Mouse (Mus musculus) T-cell, adult 2 months (primary cell): ENCODE results near the gene Ddx6.
A peak's percentile ranks its signal among the peaks of the same experiment; 100 is the strongest.

Experiments
- DNase-seq: peaks from one replicate; pipeline ENCODE4 v3.0.0; 2022; ENCODE audit warnings: low spot score

Gene Ddx6

DNA sequence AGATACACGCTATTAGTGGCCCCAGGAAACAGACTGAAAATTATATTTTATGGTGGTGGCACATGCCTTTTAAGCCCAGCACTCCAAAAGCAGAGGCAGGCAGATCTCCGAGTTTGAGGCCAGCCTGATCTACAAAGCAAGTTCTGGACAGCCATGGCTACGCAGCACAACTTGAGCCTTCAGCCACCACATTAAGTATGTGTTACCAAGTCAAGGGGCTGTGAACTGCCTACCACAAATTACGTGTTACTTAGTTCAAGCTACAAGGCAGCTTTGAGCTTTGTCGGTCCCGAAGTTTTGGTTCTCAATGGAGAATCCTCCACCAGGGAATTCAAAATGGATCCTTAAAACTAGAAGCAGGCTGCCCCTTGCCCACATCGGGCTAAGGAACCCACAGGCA, 38.4 kb downstream of the Ddx6 start:
- no peak for DNase-seq

- no peak for DNase-seq
Measured at GRCm38 (mm10) chr9:44644186-44644585, 39.5 kb downstream of the Ddx6 start.

- DNase-seq: no peak
Measured at GRCm38 (mm10) chr9:44645481-44645880, 40.8 kb downstream of the Ddx6 start.

- peak; percentile 80 for DNase-seq
Measured at GRCm38 (mm10) chr9:44645924-44646323, 41.2 kb downstream of the Ddx6 start.

DNA sequence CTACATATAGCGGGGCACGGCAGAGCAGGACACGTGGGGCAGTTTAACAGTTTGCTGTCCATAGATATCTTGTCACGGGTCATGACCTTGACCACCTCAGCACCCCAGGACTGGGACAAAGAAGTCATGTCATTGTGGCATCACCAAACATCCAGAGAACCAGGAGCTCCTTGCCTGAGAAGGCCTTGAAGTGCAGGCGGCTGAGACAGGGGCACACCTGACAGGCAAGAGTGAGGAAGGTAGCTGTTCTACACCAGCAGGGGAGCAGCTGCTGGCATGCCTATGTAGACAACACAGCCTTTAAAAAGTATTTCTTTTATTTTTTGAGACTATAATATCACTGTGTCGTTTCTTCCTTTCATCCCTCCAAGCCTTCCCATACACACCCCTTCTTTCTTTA, 41.7 kb downstream of the Ddx6 start:
- DNase-seq: peak; percentile 36

- no peak for DNase-seq
Measured at GRCm38 (mm10) chr9:44647026-44647425, 42.3 kb downstream of the Ddx6 start.

GRCm38 (mm10) chr9:44647656-44648055, 43.0 kb downstream of the Ddx6 start:
- no peak for DNase-seq

- peak; percentile 57 for DNase-seq
Measured at GRCm38 (mm10) chr9:44648881-44649281, 44.2 kb downstream of the Ddx6 start.

GRCm38 (mm10) chr9:44652027-44652426, 47.3 kb downstream of the Ddx6 start:
- DNase-seq: peak; percentile 70

DNA sequence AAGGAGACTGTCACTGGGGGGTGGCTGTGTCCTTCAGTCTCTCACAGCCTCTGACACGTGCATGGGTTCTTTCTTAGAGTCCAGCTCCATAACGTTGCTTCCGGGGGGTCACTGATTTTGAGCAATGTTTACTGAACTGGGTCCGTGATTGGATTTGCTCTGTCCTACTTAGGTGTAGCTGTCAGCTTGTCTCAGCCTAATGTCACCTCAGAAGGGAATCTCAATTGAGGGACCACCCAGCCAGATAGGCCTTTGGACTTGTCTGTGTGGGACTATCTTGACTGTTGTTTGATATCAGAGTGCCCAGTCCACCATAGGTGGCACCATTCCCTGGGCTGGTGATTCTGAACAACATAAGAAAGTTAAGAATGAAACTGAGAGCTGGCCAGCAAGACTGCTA, 49.2 kb downstream of the Ddx6 start:
- no peak for DNase-seq

DNA sequence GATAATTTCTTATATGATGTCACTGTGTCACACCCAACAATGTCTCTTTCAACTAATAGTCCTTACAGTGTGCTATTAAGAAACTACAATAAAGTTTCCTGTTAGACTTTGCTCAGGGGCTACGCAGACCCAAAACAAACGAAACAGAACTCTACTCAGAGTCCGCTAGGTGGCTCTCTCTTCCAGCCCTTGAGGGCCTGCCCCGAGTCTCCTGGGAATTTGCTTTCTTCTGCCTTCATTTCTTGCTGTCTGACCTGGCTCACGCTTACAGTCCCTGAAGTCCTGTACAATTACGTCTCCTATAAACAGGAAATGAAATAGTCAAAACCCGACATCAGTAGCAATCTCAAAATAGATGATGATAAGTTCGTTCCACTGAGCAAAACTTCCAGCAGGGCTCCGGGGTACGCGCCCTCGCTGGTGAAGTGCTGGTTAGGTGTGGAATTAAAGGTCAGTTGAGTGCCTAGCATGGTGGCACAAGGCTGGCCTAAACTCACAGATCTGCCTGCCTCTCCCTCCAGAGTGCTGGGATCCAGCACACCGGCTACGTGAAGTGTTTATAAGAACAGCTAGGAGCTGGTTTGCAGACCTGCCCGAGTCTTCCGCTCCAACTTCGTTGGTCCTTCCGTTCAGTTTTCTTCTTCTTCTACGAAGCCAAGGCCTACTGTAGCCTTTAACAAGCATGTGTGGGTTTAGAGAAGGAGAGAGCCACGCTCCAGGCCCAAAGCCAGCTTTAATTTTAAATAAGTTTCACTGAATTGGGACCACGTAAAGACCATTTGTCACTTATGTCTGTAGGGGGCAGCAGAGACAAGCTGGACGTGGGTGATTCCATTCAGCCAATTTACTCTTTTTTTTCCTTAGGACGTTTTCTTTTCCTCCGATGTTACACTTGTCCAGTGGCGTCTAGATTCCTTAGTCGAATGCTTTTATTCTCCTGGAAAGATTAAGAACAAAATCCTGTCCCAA, 50.7 kb downstream of the Ddx6 start:
- peak; percentile 54 for DNase-seq

DNA sequence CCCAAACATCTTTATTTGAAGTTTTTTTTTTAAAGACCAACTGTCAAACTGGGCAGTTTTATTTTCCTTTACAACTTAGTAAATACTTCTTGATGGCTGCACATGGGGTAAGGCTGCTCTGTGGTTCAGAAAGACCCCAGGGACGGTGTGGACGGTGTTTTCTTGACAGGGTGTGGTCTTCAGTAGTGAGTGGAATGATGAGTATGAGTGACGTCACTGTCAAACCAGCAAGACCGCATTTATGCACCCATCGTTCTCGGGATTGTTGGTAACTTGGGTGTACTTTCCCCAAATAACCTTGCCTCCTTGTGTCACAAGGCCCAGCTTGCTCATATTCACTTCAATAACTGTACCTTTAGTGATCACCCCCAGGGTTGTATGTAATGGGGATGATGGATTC, 59.0 kb downstream of the Ddx6 start:
- no peak for DNase-seq

- no peak for DNase-seq
Measured at GRCm38 (mm10) chr9:44671416-44671815, 66.7 kb downstream of the Ddx6 start.

GRCm38 (mm10) chr9:44672291-44672865, 67.7 kb downstream of the Ddx6 start:
- DNase-seq: no peak

DNA sequence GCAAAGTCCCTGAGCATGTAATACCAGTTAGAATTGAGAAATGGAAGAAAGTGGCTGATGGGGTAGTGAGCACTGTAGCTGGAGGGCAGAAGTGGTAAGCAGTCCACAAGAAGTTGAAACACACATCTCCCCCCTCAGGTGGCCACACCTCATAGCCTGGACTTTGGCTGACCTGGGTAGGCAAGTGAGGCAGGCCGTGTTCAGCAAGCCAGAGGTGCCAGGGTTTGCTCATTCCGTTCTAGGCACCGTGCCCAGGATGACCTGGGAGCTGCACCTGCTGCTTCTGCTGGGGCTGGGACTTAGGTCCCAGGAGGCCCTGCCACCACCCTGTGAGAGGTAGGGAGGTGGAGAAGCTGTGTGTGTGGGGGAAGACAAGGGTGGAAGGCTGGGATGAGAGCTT, 68.3 kb downstream of the Ddx6 start, which contains the start of gene Treh:
TSS of gene Treh (plus strand) at position 229 of the 400 bp plus-strand sequence.
- no peak for DNase-seq

DNA sequence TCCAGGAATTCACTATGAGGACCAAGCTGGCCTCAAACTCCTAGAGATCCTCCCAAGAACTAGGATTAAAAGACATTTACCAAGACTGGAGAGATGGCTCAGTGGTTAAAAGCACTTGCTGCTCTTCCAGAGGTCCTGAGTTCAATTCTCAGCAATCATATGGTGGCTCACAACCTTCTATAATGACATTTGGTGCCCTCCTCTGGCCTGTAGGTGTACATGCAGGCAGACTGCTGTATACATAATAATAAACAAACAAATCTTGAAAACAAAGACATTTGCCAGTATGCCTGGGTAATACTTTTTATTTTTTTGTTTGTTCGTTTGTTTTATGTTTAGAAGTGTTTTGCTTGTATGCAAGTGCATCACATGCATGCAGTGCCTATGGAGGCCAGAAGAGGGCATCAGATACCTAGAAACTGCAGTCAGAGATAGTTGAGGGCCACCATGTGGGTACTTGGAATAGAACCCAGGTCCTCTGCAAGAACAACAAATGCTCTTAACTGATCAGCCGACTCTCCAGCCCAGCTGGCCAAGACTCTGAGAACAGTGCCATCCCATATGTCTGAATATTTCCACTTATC, 73.7 kb downstream of the Ddx6 start:
- no peak for DNase-seq

GRCm38 (mm10) chr9:44679565-44679964, 74.9 kb downstream of the Ddx6 start:
- no peak for DNase-seq

GRCm38 (mm10) chr9:44683046-44683445, 78.4 kb downstream of the Ddx6 start:
- DNase-seq: no peak

- peak; percentile 65 for DNase-seq
Measured at GRCm38 (mm10) chr9:44685346-44686330, 80.9 kb downstream of the Ddx6 start.

- no peak for DNase-seq
Measured at GRCm38 (mm10) chr9:44686638-44687037, 81.9 kb downstream of the Ddx6 start.

DNA sequence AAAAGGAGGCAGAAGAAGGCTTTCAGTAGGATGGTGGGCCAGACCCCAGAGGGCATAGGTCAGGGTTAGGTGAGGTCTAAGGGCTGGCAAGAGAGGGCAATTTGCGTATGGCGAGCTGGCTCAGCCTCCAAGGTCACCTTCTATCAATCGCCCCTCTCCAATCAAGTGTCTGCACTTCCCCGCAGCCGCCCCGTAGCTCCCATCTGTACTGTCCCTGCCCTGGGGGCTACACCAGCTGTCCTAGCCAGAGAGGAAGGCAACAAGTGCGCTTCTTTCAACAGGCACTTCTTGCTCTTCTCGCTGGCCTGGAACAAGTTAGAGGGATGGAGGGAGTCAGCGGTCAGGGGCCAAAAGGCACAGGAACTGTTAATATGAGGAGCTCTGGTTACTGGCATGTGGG, 83.3 kb downstream of the Ddx6 start:
- no peak for DNase-seq
